Mouse (Mus musculus): ENCODE data around the gene Endog. TPM values are rescaled to one million over a fixed set of nuclear protein-coding genes. Genes with fewer than 3 reads are reported as not detected.

Gene Endog
- polyA plus RNA-seq, 1 experiment = 6.2 TPM

GRCm38 (mm10) chr2:30205255-30205628 lies 33.9 kb downstream of the Endog start:
- TF ChIP-seq CTCF (IDR thresholded peaks at IDR 0.05; ENCODE audit: borderline replicate concordance, insufficient read depth, low read length) (no peak), POLR2A (IDR thresholded peaks at IDR 0.05; ENCODE audit: low read depth, low read length) (no peak)
- H3K4me3 ChIP-seq (ENCODE audit: insufficient read depth, low read length) = peak overlapping the region; percentile 68
- no peak overlapping the region for H3K27ac ChIP-seq (ENCODE audit: insufficient read depth, low read length)
- no peaks in the 10 kb centered on the region for H3K4me1 ChIP-seq (ENCODE audit: control insufficient read depth, insufficient read depth, low read length)

GRCm38 (mm10) chr2:30205629-30206357 lies 34.5 kb downstream of the Endog start, which contains the start of gene Kyat1:
Kyat1 (minus strand) TSS chr2:30205847.
- TF ChIP-seq CTCF (IDR thresholded peaks at IDR 0.05; ENCODE audit: borderline replicate concordance, insufficient read depth, low read length) = no peak
- peak; percentile 80 for TF ChIP-seq POLR2A (IDR thresholded peaks at IDR 0.05; ENCODE audit: low read depth, low read length)
- Histone ChIP-seq H3K4me3 (ENCODE audit: insufficient read depth, low read length) (peak within 1 kb of the TSS; percentile 68), H3K4me1 (ENCODE audit: control insufficient read depth, insufficient read depth, low read length) (no peaks in the 10 kb centered on the region), H3K27ac (ENCODE audit: insufficient read depth, low read length) (no peak within 1 kb of the TSS)

- TF ChIP-seq CTCF (IDR thresholded peaks at IDR 0.05; ENCODE audit: borderline replicate concordance, insufficient read depth, low read length) (no peak), POLR2A (IDR thresholded peaks at IDR 0.05; ENCODE audit: low read depth, low read length) (no peak)
- Histone ChIP-seq H3K27ac (ENCODE audit: insufficient read depth, low read length) (no peak overlapping the region), H3K4me3 (ENCODE audit: insufficient read depth, low read length) (no peak overlapping the region), H3K4me1 (ENCODE audit: control insufficient read depth, insufficient read depth, low read length) (no peaks in the 10 kb centered on the region)
Observed at GRCm38 (mm10) chr2:30207401-30207800, 36.1 kb downstream of the Endog start.

- no peak for TF ChIP-seq POLR2A (IDR thresholded peaks at IDR 0.05; ENCODE audit: low read depth, low read length)
- TF ChIP-seq CTCF (IDR thresholded peaks at IDR 0.05; ENCODE audit: borderline replicate concordance, insufficient read depth, low read length) = no peak
- no peak overlapping the region for H3K27ac ChIP-seq (ENCODE audit: insufficient read depth, low read length)
- no peak overlapping the region for H3K4me3 ChIP-seq (ENCODE audit: insufficient read depth, low read length)
- no peaks in the 10 kb centered on the region for H3K4me1 ChIP-seq (ENCODE audit: control insufficient read depth, insufficient read depth, low read length)
Observed at GRCm38 (mm10) chr2:30207886-30208285, 36.6 kb downstream of the Endog start.

GRCm38 (mm10) chr2:30211408-30212168 lies 40.3 kb downstream of the Endog start:
- no peaks in the 10 kb centered on the region for H3K4me1 ChIP-seq (ENCODE audit: control insufficient read depth, insufficient read depth, low read length)
- H3K4me3 ChIP-seq (ENCODE audit: insufficient read depth, low read length) = no peak overlapping the region
- H3K27ac ChIP-seq (ENCODE audit: insufficient read depth, low read length) = no peak overlapping the region
- TF ChIP-seq POLR2A (IDR thresholded peaks at IDR 0.05; ENCODE audit: low read depth, low read length) = no peak
- TF ChIP-seq CTCF (IDR thresholded peaks at IDR 0.05; ENCODE audit: borderline replicate concordance, insufficient read depth, low read length) = no peak

DNA sequence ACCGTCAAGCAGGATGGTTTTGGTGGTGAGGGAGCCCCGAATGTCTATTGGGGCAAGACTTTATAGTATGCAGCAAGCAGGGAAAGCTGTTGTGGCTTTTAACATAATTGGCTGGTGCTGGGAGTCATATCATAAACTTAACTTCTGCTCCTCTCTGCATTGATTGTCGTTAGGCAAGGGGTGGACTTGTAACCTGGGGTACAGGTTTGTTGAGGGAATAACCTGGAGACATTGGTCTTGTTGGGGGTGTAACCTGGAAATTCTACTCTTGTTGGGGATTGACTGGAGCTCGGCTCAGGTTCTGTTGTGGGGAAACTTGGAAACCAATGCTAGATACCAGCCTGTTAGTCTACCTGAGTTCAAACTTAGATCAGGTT lies 40.9 kb downstream of the Endog start:
- Histone ChIP-seq H3K27ac (ENCODE audit: insufficient read depth, low read length) (no peak overlapping the region), H3K4me1 (ENCODE audit: control insufficient read depth, insufficient read depth, low read length) (no peaks in the 10 kb centered on the region), H3K4me3 (ENCODE audit: insufficient read depth, low read length) (no peak overlapping the region)
- no peak for TF ChIP-seq POLR2A (IDR thresholded peaks at IDR 0.05; ENCODE audit: low read depth, low read length)
- no peak for TF ChIP-seq CTCF (IDR thresholded peaks at IDR 0.05; ENCODE audit: borderline replicate concordance, insufficient read depth, low read length)

- TF ChIP-seq POLR2A (IDR thresholded peaks at IDR 0.05; ENCODE audit: low read depth, low read length) (no peak), CTCF (IDR thresholded peaks at IDR 0.05; ENCODE audit: borderline replicate concordance, insufficient read depth, low read length) (no peak)
- Histone ChIP-seq H3K4me3 (ENCODE audit: insufficient read depth, low read length) (no peak overlapping the region), H3K27ac (ENCODE audit: insufficient read depth, low read length) (no peak overlapping the region), H3K4me1 (ENCODE audit: control insufficient read depth, insufficient read depth, low read length) (no peaks in the 10 kb centered on the region)
Observed at GRCm38 (mm10) chr2:30212951-30213350, 41.7 kb downstream of the Endog start.

DNA sequence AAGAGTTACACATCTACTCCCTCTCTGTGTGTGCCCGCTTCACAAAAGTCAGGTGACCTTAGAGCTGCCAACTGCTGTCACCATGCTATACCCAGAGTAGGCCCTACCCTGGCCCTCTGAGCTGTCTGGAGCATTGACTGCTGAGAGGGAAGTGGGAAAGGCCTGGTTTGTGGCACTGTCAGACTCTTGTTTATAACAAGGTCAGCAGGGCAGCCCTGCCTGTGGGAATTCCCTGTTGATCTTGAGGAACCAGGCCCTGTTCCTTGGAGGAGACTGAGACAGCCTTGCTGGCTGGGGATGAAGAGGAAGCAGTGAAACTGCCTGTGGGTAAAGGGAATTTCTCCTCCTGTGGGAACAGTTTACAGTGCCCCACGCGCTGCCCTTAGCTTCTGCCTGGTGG lies 43.5 kb downstream of the Endog start:
- no peak for TF ChIP-seq POLR2A (IDR thresholded peaks at IDR 0.05; ENCODE audit: low read depth, low read length)
- no peak for TF ChIP-seq CTCF (IDR thresholded peaks at IDR 0.05; ENCODE audit: borderline replicate concordance, insufficient read depth, low read length)
- H3K4me1 ChIP-seq (ENCODE audit: control insufficient read depth, insufficient read depth, low read length) = no peaks in the 10 kb centered on the region
- no peak overlapping the region for H3K4me3 ChIP-seq (ENCODE audit: insufficient read depth, low read length)
- no peak overlapping the region for H3K27ac ChIP-seq (ENCODE audit: insufficient read depth, low read length)

DNA sequence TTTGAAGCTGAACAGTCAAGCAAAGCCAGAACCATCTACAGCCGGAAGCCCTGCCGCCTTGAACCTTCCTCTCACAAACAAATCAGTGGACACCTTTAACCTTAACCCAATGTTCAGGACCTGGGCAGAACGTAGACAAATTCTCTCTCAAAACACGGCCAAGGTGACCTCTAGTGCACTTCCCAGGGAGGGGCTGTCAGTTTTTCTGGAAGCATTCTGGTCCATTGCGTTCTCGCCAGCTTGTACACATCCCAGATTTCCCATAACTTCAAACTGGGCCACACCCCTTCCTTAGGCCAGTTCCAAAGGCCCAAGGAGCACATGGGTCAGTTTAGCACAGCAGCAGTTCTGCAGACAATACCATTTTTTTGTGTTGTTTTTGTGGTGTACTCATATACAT lies 44.2 kb downstream of the Endog start:
- H3K4me1 ChIP-seq (ENCODE audit: control insufficient read depth, insufficient read depth, low read length) = no peaks in the 10 kb centered on the region
- TF ChIP-seq CTCF (IDR thresholded peaks at IDR 0.05; ENCODE audit: borderline replicate concordance, insufficient read depth, low read length) = no peak
- no peak for TF ChIP-seq POLR2A (IDR thresholded peaks at IDR 0.05; ENCODE audit: low read depth, low read length)
- no peak overlapping the region for H3K27ac ChIP-seq (ENCODE audit: insufficient read depth, low read length)
- H3K4me3 ChIP-seq (ENCODE audit: insufficient read depth, low read length) = no peak overlapping the region

- Histone ChIP-seq H3K4me3 (ENCODE audit: insufficient read depth, low read length) (no peak overlapping the region), H3K4me1 (ENCODE audit: control insufficient read depth, insufficient read depth, low read length) (no peaks in the 10 kb centered on the region), H3K27ac (ENCODE audit: insufficient read depth, low read length) (no peak overlapping the region)
- no peak for TF ChIP-seq CTCF (IDR thresholded peaks at IDR 0.05; ENCODE audit: borderline replicate concordance, insufficient read depth, low read length)
- TF ChIP-seq POLR2A (IDR thresholded peaks at IDR 0.05; ENCODE audit: low read depth, low read length) = no peak
Observed at GRCm38 (mm10) chr2:30216293-30216692, 45.0 kb downstream of the Endog start.

Other genes starting within 250 kb of the Endog start
- 33.0 and 42.4 TPM in 2 replicates for gene Gle1, start 236.1 kb upstream of the Endog start, polyA plus RNA-seq (2011; ENCODE audit: insufficient read length, low read depth, missing spikeins)
- gene Sptan1, start 205.9 kb upstream of the Endog start, polyA plus RNA-seq (2011; ENCODE audit: insufficient read length, low read depth, missing spikeins) = 222 and 243 TPM in 2 replicates
- 9.2 and 10.8 TPM in 2 replicates for gene Wdr34, start 122.6 kb upstream of the Endog start, polyA plus RNA-seq (2011; ENCODE audit: insufficient read length, low read depth, missing spikeins)
- 457 and 582 TPM in 2 replicates for gene Set, start 114.1 kb upstream of the Endog start, polyA plus RNA-seq (2011; ENCODE audit: insufficient read length, low read depth, missing spikeins)
- 6.5 and 8.2 TPM in 2 replicates for gene Pkn3, start 93.8 kb upstream of the Endog start, polyA plus RNA-seq (2011; ENCODE audit: insufficient read length, low read depth, missing spikeins)
- 26.8 and 30.5 TPM in 2 replicates for gene Zdhhc12, start 77.8 kb upstream of the Endog start, polyA plus RNA-seq (2011; ENCODE audit: insufficient read length, low read depth, missing spikeins)
- 15.2 and 21.4 TPM in 2 replicates for gene Zer1, start 46.9 kb upstream of the Endog start, polyA plus RNA-seq (2011; ENCODE audit: insufficient read length, low read depth, missing spikeins)
- 39.8 and 41.0 TPM in 2 replicates for gene Tbc1d13, start 37.7 kb upstream of the Endog start, polyA plus RNA-seq (2011; ENCODE audit: insufficient read length, low read depth, missing spikeins)
- 20.7 and 22.8 TPM in 2 replicates for gene Spout1, start 7.0 kb downstream of the Endog start, polyA plus RNA-seq (2011; ENCODE audit: insufficient read length, low read depth, missing spikeins)
- gene Kyat1, start 34.4 kb downstream of the Endog start, polyA plus RNA-seq (2011; ENCODE audit: insufficient read length, low read depth, missing spikeins) = 4.7 and 5.2 TPM in 2 replicates
- gene Lrrc8a, start 66.2 kb downstream of the Endog start, polyA plus RNA-seq (2011; ENCODE audit: insufficient read length, low read depth, missing spikeins) = 40.7 and 41.7 TPM in 2 replicates
- gene Gm28035, start 69.1 kb downstream of the Endog start, polyA plus RNA-seq (2011; ENCODE audit: insufficient read length, low read depth, missing spikeins) = 2.3 and 5.8 TPM in 2 replicates
- gene Phyhd1, start 94.7 kb downstream of the Endog start, polyA plus RNA-seq (2011; ENCODE audit: insufficient read length, low read depth, missing spikeins) = 81.8 and 101 TPM in 2 replicates
- 37.7 and 57.8 TPM in 2 replicates for gene Gm28038, start 109.5 kb downstream of the Endog start, polyA plus RNA-seq (2011; ENCODE audit: insufficient read length, low read depth, missing spikeins)
- 20.0 and 20.7 TPM in 2 replicates for gene Dolk, start 114.8 kb downstream of the Endog start, polyA plus RNA-seq (2011; ENCODE audit: insufficient read length, low read depth, missing spikeins)
- 49.0 and 53.0 TPM in 2 replicates for gene Nup188, start 114.9 kb downstream of the Endog start, polyA plus RNA-seq (2011; ENCODE audit: insufficient read length, low read depth, missing spikeins)
- gene Sh3glb2, start 187.8 kb downstream of the Endog start, polyA plus RNA-seq (2011; ENCODE audit: insufficient read length, low read depth, missing spikeins) = 38.8 and 39.7 TPM in 2 replicates
- gene Miga2, start 192.7 kb downstream of the Endog start, polyA plus RNA-seq (2011; ENCODE audit: insufficient read length, low read depth, missing spikeins) = 15.9 and 16.4 TPM in 2 replicates
- gene Dolpp1, start 220.8 kb downstream of the Endog start, polyA plus RNA-seq (2011; ENCODE audit: insufficient read length, low read depth, missing spikeins) = 26.6 and 33.8 TPM in 2 replicates
- 22.3 and 29.1 TPM in 2 replicates for gene Crat, start 244.3 kb downstream of the Endog start, polyA plus RNA-seq (2011; ENCODE audit: insufficient read length, low read depth, missing spikeins)
- 126 and 137 TPM in 2 replicates for gene Ptpa, start 244.5 kb downstream of the Endog start, polyA plus RNA-seq (2011; ENCODE audit: insufficient read length, low read depth, missing spikeins)